Mouse (Mus musculus) stomach, postnatal 0 days (tissue): Measurements from ENCODE around the gene Wwox.

Experiments used
- CTCF ChIP-seq: IDR thresholded peaks from 2 replicates; pipeline ENCODE4 v1.5.1; 2016; ENCODE audit warnings: antibody characterized with exemption, low read depth, mild to moderate bottlenecking, moderate library complexity
- EP300 ChIP-seq: optimal IDR thresholded peaks from 2 replicates; pipeline ENCODE3; 2016; ENCODE audit warnings: antibody characterized with exemption

DNA sequence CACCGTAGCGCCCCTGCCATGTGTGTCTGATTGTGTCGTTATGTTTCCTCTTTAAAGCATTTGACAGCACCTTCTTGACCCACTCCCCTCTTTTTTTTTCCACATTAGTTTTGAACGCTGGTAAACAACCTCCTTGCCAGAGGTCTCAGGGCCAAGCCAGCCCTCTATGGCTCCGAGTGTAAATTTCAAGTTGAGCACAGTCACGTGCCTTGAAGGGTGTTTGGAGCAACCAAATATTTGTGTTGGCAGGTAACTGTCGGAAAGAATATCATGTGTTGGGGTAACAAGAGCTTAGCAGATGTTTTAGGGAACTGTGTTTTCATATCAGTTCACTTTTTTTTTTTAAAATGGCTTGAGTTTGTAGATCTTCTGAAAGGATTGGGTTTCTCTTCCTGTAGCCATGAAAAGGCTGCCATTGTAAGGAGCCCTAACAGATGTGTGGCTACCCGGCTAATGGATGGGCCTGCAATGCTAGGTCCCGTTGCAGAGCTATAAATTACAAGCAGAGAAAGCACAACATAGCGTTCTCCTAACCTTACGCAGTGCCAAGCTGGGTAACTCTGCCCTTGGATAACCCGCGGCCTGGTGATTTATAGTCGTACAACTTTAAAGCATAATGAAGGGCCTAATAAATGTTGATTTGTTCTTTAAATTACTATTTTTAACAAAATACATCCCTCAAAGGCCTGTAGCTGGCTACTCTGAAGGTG lies 277.2 kb downstream of the Wwox start:
- no peak for TF ChIP-seq EP300
- no peak for TF ChIP-seq CTCF
